Mouse (Mus musculus) skeletal muscle tissue, adult 2 months (tissue): ENCODE data around the gene Grasp.

Experiments used
- DNase-seq: peaks from one replicate; pipeline ENCODE4 v3.0.0-alpha.2; 2012; ENCODE audit warnings: low read depth, low spot score

Grasp gene

DNA sequence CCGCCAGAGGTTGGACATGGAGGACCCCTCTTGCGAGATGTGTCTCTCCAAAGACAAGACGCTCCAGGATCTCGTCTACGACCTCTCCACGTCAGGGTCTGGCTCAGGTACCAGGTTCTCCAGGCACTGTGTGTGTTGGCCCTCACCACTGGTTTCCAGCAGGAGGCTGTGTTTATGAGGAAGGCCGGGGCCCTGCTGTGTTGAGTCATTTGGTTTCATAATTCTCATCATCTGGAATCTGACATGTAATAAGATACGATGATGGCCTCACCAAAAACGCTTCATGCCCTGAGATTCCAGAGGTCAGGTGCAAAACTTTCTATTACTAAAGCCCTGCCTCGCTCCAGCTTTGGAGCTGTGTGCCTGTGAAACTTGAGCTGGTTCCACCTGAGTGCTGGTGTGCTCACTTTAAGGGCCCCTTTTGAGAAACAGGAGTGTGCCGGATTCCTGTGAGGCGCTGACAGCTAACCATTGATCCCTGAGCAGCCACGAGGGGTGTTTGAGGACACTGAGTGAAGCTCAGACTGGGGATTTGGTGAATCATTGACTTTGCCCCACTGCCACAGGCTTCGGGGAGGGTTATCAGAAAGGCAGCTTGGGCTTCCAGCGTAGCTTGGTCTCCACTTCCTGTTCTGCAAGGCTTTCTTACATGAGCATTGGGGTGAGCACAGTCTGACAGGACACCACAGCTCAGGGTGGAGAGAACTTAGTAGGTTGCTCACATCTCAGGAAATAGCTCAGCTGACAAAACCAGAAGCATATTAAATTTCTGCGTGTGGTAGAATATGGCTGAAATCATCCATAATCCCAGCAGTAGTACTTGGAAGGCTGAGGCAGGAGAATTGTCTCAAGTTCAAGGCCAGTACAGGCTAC is 28.8 kb upstream of the Grasp start:
- DNase-seq, result no peak

DNA sequence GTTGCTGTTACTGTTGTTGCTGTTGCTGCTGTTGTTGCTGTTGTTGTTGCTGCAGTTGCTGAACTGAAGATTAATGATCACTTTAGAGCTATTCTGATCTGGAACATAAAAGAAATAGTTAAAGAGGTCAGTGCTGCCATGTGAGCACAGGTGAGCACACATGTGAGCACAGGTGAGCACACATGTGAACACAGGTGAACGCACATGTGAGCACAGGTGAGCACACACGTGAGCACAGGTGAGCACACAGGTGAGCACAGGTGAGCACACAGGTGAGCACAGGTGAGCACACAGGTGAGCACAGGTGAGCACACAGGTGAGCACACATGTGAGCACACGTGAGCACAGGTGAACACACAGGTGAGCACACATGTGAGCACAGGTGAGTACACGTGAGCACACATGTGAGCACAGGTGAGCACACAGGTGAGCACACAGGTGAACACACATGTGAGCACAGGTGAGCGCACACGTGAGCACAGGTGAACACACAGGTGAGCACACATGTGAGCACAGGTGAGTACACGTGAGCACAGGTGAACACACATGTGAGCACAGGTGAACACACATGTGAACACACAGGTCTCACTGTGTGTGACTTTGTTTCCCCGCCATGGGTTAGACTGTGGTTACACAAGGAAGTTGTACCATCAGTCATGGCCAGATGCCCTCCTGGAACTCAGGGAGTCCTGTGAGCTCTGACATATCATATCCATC is 27.8 kb upstream of the Grasp start:
- no peak for DNase-seq

DNA sequence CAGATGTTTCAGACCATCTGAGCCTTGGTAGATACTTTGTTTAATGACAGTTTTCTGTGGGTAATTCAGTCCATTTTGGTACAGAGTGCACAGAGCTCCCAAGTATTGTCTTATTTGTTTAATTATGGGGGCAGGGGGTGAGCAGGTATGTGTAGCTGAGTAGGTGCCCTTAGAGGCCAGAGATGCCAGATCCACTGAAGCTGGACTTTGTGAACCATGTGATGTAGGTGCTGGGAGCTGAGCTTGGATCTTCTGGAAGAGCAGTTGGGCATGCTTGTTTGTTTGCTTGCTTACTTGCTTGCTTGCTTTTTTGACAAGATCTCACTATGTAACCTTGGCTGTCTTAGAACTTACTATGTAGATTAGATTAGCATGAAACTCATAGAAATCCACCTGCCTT is 27.0 kb upstream of the Grasp start:
- no peak for DNase-seq

DNA sequence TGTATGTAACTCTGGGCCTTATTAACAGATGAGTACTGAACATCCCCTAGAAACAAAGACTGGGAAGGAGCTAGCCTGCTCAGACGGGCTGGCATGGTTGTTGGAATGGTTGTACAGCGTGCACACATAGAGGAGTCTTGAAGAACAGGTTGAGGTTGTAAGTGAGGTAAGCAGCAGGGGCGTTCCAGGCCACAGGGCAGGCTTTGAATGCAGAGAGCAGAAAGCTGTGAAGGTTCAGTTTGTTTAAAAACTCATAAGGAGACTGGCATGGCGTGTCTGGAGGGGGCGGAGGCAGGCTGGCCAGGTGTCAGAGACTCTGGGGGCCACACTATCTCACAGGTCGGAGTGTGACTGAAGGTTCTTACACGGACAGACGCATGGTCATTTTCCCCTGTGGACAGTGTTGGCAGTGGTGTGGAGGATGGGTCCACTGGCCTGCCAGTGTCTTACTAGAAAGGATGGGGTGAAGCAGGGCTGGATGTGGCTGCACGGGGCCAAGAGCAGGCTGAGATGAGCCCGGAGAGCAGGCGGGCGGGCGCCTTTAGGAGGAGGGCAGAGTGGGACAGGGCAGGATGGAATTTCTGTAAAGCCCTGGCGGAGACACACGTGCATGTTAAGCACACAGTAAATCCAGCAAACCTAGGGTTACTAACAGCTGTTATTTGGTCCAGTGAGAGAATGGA is 26.4 kb upstream of the Grasp start:
- no peak for DNase-seq

DNA sequence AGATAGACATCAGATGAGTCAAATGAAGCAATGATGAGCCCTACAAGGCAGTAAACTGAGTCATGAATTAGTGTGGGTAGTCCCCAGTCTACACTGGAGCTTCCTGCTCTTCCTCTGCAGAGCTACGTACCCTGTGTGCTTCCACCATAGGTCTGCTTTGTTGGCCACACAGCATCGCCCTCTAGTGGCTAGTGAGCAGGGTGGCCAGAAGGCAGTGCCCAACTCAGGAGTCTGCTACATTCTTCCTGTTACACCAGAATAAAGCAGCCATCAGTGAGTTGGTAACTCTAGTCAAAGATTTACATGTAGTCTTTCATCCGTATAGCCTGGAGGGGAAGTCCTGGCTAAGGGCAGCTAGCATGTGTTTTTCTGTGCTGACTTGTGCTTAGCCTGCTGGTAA is 25.8 kb upstream of the Grasp start:
- DNase-seq, result peak; percentile 67

DNA sequence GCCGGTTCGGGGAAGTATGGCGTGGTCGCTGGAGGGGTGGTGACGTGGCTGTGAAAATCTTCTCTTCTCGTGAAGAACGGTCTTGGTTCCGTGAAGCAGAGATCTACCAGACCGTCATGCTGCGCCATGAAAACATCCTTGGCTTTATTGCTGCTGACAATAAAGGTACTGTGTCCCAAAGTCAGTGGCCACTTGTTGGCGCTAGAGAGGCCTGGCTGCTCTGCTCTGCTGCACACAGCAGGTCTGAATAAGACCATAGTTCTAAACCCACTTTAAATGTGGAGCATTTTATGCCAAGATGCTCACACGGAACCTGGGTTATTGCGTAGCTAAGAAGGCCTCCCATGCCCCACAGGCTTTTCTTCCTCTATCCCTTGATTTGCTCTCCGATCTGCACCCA is 25.1 kb upstream of the Grasp start:
- no peak for DNase-seq

DNA sequence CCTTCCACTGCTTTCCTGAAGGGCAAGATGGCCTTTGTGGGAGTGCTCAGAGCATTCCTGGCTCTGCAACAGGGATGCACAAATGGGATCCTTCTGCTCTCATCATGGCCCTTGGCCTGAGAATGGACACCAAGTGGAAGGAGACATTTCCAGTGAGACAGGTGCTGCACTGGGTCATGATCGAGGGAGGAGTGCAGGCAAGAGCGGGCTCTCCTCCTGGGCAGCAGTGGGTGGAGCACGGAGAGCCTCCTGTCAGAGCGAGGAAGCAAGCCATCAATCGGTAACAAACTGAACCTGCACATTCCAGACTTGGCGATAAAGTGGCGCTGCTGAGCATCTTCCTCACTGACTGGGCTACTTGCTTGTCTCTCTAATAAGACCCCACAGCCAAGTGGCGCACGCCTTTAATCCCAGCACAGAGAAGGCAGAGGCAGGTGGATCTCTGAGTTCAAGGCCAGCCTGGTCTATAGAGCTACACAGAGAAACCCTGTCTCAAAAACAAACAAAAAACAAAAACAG is 23.2 kb upstream of the Grasp start:
- no peak for DNase-seq

DNA sequence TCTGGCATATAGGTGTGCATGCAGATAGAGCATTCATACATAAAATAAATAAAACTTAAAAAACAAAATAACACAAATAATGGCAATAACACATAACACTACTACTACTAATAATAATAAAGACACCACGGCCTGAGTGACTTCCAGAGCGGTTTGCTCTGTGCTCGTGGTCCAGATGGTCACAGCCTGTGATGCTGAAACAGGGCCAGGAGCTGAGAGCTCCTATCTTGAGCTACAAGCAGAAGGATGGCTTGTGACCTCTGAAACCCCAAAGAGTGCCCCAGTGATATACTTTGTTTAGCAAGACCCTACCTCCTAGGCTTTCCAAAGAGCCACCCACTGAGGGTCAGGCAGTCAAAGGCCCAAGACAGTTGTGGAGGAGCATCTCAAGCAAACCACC is 22.6 kb upstream of the Grasp start:
- DNase-seq, result no peak

DNA sequence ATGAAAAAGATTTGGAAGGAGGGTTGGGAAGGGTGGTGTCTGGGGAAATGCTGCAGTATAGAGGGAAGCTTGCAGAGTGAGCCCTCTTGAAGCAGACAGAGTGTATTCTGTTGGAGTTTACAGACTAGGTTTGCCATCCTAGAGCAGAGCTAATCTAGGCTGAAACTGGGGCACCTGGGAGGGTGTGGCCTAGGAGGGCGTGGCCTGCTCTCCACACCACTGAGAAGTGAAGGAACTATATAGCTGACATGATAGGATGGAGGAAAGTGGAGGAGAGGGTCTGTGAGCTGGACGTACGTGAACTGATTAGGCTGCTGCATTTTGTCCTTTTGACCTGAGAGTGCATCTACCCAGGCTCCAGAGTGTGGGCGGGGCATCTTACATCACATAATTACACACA is 20.3 kb upstream of the Grasp start:
- no peak for DNase-seq

DNA sequence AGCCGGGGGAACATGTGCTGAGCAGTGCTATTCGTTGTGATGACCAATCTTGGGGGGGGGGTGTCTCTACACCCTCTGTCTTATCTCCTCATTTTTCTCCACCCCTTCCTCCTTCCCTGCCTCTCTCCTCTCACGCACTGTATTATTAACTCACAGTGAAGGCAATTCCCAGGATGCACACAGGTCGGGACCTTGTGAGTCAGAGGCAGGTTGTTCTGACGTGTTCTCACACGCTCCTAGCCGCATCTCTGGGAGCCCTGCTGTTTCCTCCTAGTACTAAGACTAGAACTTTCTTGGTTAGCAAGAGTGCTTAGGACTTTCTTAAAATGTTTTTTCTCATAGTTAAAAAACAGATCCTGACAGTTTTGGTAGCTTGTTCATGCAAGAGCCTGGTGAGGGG is 19.2 kb upstream of the Grasp start:
- no peak for DNase-seq

DNA sequence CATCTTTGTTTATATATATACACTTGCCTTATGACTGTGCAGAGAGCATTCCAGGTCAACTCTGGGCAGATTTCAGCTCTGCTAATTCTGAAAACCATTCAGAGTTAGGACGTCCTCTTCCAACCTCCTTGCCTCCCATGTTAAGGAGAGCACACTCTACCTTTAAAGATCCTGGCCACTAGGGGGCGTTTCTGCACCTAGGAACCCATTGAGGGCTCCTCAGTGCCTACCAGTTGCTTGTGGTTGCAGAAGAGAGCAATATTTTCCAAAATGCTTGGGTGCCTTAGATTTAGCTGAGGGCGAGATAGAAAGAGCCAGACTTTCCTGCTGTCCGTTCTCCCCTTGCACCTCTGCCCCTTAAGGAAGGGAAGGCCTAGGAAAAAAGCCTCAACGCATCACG is 13.8 kb upstream of the Grasp start:
- no peak for DNase-seq

DNA sequence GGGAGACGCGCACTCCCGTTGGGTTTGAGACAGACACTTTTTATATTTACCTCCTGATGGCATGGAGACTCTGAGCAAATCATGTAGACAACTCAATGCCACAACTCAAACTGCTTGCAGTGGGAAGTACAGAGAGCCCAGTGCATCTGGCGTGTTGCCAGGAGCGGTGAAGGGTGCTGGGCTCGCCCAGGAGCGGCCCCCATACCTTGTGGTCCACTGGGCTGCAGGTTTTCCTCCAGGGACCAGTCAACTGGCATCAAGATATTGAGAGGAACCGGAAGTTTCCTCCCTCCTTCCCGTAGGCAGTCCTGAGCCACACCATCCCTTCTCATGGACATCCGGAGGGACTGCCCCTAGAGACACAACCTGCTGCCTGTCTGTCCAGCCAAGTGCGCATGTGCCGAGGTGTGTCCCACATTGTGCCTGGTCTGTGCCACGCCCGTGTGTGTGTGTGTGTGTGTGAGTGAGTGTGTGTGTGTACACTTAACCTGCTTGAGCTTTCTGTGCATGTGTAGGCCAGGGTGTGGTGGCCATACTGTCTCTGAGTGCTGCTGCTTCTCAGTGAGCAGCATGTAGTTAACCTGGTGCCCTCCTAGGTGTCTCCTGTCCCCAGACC is 12.9 kb upstream of the Grasp start:
- DNase-seq, result no peak

DNA sequence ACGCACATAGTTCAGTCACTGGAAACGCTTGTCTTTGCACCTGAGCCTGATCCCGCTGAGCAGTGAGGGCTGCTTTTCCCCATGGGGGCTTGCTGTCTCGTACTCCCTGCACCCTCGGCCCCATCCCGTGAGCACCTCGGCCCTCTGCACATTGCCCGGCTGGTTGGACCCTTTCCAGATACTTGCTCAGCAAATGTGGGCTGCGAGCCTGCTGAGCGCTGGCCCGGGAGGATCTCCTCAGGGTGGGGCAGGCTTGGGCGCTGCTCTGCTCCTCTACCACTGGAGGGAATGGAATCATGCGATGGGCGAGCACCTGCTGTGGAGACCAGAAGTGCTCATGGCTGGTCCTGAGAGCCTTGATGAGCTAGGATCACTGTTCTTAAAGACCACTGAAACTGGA is 11.6 kb upstream of the Grasp start:
- peak; percentile 78 for DNase-seq

DNA sequence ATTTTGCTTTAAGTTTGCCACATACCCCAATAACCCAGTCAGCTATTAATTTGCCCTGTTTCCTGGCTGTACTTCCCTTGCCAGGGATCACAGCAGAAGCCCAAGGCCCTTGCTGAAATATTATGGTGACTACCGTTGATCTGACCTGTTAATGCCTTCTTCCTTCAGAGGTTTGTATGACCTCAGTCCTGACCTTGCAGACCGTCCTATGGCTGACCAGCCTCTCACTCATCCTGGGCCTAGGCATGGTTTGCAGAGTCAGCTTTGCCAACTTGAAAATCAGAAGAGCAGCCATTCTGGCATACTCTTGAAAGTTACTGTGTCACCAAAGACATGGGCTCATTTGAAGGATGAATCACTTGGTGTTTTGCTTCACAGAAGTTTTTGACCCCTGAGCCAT is 8.9 kb upstream of the Grasp start:
- DNase-seq, result no peak

DNA sequence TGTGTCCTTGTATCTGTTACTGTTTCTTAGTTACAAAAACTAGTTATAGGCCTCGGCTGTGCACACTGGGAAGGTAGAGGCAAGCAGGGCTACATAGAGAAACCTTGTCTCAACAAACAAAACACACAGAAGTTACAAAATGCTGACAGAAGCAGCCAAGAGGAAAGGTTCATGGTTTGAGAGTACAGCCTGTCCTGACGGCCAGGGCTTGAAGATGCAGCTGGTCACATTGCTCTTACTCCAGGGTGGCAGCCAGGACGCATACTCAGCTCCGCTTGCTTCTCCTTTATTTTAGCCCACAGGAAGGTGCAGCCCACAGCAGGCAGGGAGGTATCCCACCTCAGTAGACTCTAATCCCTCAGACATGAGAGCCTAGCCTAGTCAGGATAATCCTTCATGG is 8.0 kb upstream of the Grasp start:
- no peak for DNase-seq

DNA sequence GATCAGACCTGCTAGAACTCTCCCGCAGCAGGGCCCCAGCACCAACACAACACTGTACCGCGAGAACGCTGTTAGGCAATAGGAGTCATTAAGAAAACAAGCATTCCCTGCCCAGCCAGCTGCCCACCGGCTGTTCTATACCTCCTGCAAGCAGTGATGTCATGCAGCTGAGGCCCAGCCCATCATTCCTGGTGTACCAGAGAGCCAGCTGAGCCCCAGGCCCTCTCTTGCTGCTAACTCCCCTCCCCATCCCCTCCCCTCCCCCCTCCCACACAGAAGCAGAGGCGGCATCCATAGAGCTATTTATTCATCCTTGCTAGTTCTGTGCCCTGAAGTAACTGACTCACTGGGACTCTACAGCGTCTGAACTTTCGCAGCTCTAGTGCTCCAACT is 3.1 kb upstream of the Grasp start:
- no peak for DNase-seq

DNA sequence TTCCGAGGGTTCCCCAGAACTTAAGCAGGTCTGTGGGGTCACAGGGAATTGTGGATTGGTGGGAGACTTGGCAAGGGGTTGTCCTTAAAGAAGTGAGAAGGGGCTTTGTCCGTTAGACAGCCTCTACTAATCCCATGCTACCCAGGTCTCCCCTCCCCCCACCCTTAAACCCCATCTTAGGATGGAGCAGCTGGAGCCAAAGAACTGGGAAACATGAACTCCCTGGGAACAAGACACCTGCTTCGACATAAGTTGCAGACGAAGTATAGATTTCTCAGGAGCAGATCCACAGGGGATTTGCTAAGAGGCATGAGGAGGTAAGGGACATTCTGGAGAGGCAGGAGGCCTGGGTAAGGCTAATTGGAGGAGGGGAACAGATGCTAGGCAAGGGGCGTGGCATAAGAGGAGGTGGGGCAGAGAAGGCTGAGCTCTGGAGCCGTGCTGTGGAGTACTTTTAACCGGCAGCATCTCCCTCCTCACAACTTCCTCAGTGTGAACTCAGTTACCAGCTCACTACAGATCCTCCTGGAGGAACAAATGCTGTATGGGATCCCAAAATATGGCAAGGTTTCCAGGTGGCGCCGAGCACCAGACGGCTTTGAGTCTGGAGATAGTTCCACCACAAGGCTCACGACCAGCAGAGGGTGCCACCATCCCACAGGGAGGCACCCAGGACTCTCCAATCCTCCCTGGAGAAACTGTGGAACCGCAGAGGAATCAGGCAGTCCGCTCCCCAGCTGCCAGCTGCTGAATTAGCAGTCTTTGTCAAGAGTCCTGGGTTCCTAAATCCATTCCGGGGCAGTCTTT is 2.5 kb upstream of the Grasp start:
- peak; percentile 63 for DNase-seq

DNA sequence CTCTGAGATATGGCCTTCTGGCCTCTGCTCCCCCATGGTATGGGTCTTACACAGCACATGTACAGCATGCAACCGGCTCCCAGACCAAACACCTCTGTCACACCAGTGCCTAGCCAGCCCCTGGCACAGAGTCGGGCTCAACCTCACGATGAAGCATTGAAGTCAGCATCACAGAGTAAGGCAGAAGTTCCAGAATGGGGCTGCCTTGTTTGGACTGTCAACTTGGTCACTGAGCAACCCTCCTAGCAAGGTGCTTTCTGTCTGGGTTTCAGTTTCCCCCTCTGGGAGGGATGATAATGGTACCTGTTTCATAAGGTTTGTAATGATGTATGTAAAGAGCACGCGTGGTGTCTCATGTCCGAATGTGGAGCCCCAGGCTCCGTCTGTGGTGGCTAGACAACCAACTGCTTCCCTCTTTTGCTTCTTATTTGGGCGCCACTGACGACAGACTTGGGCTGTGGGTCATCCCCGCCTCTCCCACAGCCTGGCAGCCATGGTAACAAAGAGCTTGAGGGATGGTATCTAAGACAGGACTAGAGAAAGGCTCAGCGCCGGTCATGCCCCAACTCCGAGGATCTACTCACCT is 998 bp upstream of the Grasp start:
- DNase-seq, result no peak

DNA sequence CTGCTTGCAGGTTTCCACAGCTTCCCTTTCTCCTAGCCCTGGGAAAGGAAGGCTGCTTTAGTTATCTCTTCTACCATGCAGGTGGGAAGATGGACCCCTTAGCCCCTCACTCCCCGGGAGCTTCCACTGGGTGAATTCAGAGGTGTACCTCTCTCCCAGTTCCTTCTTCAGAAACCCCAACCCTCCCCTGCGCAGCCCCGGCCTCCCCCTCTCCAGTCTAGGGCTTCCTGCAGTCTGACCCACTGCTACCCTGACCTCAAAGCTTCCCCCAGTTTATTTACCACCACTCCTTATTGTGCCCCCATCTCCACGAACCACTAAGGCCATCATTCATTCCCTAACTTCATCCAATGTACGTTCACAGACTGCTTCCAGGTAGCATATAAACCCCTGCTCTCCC is 392 bp upstream of the Grasp start:
- no peak for DNase-seq

DNA sequence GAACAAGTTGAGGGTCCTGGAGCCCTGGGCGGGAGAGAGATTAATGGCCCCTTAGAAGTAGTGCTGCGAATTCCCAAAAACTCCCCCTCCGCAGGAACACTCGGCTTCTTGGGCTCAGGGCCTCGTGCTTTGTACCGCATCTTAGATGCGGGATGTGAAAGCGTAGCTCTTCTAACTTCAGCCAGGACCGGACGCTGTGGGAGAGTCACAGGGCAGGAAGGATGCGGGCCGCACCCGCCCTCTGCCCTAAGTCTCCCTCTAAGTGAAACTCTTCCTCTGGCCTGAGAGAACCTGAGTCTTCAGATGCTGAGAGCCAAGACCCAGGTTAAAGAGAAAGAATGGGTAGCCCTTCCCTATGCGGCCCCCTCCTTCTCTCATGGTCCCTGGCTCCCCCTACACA is 989 bp downstream of the Grasp start:
- DNase-seq, result no peak

DNA sequence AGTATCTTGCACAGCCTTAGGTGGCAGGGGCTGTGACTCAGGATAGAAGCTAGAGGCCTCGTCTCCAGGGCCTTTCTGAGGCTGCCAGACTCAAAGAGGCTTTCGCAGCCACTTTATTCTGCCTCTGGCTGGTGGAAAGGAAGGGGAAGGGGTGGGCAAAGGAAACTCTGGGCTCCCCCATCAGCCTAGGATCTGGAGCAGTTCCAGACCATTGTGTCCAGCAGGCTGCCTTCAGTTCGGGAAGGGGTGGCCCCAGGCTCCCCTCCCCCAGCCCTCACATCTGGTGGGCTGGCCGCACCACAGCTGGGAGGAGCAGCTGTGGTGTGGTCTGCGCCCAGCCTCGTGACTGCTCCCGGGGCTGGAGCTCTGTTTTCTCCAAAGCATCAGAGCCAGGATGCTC is 4.0 kb downstream of the Grasp start:
- DNase-seq, result peak; percentile 77
